Mouse (Mus musculus): ENCODE data around the gene Fyn.

The Fyn gene

GRCm38 (mm10) chr10:39412826-39413620 is 44.4 kb downstream of the Fyn start:
- peak; percentile 16 for DNase-seq (ENCODE audit: low spot score)

- no peak for DNase-seq (ENCODE audit: low spot score)
These were observed 45.4 kb downstream of the Fyn start for GRCm38 (mm10) chr10:39414068-39414467.

GRCm38 (mm10) chr10:39415586-39415985 is 46.9 kb downstream of the Fyn start:
- no peak for DNase-seq (ENCODE audit: low spot score)

- no peak for DNase-seq (ENCODE audit: low spot score)
These were observed 49.0 kb downstream of the Fyn start for GRCm38 (mm10) chr10:39417611-39418010.

GRCm38 (mm10) chr10:39418395-39418794 is 49.7 kb downstream of the Fyn start:
- DNase-seq (ENCODE audit: low spot score): peak; percentile 42

DNA sequence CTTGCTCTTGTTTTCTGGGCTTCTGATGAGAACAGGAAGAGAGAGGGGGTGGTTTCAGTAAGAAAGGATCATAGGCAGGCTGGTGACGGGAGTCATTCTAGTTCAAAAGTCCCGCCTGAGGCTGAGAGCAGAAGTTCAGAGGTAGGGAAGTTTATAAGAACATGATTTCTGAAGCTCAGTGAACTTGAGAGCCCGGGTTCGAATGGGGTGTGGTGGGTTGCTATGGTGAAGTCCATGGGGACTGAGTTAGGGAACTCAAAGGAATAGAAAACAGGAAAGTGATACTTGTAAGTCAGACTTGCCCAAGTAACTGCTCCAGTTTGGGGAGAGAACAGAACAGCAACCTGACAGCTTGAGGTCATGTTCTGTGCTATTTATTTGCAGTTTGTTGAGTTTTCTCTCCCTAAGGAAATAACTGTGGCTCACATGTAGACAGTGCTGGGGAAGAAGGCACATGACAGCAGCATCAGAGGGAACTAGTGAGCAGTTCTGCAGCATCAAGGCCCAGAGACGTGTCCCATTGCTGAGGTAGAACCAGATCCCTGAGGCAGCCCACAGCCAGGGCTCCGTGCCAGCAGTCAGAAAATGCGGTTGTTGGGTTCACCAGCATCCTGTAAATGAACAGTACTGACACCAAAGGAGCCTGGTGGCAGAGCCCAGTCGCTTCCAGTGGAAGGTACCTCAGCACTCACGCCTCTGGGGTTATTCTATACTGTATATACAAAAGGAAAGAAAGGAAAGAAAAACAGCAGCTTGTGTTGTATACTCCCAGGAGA is 52.4 kb downstream of the Fyn start:
- DNase-seq (ENCODE audit: low spot score): peak; percentile 82

GRCm38 (mm10) chr10:39421772-39422171 is 53.1 kb downstream of the Fyn start:
- DNase-seq (ENCODE audit: low spot score): no peak

- DNase-seq (ENCODE audit: low spot score): no peak
These were observed 56.0 kb downstream of the Fyn start for GRCm38 (mm10) chr10:39424643-39425042.

- DNase-seq (ENCODE audit: low spot score): no peak
These were observed 57.4 kb downstream of the Fyn start for GRCm38 (mm10) chr10:39426033-39426432.

DNA sequence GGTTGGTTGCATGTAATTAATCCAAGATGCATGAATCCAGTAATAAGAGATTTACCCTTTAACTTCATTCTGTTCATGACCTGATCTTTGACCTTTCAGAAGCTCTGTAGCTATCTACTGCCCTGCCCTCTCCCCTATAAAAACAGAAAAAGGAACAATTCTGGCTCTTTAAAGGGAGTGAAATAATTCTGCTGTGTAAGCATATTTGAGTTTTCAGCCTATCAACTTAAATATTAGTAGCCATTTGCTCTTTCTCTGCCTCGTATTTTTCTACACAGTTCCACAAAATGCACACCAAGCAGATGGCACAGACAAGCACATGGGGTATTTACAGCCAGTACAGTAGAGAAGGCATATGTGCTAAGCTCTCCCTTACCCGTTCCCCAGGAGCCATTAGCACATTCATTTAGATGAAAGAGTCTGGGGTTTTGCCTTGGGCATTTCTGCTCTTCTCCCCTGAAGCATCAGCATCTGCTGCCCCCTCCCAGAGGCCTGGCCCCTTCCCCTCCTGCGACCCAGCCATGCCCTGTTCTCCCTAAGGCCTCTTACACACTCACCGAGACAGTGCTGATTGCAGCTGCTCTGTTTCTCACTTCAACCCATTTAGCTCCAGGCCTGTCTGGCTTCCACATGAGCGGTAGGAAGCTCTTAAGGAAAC is 58.3 kb downstream of the Fyn start:
- no peak for DNase-seq (ENCODE audit: low spot score)

DNA sequence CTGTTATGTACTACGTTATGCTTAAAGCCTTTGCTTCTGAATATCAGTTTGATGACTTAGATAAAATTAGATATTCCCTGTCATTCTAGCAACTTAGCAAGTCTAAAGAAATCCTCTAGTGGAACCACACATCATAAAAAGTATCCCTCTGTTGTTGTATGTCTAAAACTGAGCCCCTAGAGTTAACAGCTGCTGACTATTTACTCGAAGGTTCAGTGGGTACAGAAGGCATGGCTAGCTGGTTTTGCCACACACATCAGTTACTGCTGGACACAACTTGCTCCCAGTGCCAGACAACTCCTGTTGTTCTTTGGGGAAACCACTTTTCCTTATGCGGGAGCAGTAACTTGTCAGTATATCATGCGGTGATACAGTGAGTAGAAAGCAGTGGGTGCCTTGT is 61.0 kb downstream of the Fyn start:
- DNase-seq (ENCODE audit: low spot score): no peak

DNA sequence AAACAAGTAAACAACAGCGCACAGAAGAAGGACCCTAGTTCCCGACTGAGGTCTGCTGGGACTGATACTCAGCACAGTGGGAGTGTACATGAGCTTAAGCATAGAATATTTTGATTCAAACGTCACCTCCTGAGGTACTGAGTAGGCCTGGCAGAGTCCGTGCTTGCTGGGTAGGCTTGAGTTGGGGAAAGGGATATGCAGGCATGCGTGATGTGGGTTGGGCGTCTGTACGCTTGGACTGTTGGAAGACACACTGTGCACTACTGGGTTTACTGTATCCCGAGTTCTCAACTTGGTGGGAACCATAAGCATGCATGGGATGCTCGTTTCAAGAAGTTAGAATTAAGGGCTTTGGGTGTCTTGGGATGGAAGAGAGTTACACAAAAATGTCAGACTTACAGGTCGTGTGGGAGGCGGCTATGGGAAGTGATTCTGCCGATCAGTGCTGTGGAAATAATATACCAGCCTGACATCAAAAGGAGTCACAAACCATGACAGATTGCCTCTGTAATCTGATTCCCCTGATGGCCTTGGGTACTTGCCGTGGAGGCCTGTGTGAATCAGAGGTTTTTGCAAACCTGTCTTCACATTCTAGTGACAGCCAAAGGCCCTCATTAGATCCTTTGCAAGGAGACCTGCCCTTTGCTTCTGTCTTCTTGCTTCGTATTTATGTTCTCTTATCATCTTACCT is 61.6 kb downstream of the Fyn start:
- DNase-seq (ENCODE audit: low spot score): no peak

DNA sequence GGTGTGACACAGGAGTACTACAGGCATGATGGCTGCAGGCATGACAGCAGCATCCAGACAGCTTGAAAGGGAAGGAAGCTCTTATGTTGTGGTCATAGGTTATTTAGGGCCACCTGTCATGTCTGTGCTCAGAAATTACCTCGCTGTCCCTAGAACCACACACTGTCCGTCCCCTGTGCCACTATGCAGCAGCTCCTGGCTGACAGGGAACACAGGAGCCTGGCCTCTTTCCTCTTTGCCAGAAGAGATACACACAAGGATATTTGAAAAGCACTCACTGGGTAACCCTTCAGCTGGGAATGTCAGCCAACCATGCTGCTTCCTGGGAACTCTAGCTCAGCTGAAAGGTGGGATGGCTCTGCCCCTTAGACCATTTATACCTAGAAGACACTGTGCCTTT is 62.6 kb downstream of the Fyn start:
- DNase-seq (ENCODE audit: low spot score): no peak

- DNase-seq (ENCODE audit: low spot score): no peak
These were observed 64.3 kb downstream of the Fyn start for GRCm38 (mm10) chr10:39432648-39433568.

DNA sequence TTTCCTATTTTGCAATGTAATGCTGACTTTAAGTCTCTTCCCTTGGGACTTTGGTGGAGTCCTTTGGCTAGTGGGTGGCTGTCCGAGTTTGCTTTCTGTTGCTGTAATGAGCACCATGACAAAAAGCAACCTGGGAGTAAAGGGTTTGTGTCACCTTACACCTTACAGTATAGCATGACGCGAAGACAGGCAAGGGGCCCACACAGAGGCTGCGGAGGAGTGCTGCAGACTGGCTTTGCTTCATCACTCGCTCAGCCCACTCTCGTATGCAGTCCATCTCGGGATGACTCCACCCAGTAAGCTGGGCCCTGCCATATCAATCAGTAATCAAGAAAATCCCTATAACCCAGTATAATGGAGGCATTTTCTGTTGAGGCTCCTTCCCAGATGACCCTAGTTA is 65.2 kb downstream of the Fyn start:
- no peak for DNase-seq (ENCODE audit: low spot score)

DNA sequence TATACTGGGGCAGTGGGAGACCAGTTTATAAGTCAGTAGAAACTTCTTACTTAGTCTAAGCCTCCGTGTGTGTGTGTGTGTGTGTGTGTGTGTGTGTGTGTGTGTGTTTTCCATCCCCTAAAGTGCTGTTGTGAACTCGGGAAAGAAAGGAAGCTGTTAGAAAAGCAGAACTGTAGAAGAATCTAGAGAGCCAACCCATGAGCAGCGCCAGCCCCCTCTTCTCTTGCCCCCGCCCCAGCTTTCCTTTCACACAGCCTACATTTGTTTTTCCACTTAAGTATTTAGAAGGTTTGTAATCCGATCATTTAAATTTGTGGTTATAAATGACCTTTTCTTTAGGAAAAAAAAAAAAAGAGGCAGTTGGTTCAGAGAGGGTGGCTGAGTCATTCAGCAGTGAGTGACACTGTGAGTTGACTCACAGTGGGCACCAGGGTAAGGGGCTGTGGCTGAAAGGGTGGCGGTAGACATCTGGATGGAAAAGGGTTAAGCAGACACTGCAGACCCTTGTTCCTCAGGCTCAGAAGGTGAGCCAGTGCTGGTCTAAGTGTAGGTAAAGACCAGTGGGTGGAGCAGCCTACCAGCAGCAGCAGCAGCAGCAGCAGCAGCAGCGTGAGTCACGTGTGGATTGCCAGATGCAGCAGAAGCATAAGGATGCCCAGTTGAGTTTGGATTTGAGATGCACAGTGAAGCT is 66.2 kb downstream of the Fyn start:
- DNase-seq (ENCODE audit: low spot score): no peak

- no peak for DNase-seq (ENCODE audit: low spot score)
These were observed 70.2 kb downstream of the Fyn start for GRCm38 (mm10) chr10:39438905-39439304.

DNA sequence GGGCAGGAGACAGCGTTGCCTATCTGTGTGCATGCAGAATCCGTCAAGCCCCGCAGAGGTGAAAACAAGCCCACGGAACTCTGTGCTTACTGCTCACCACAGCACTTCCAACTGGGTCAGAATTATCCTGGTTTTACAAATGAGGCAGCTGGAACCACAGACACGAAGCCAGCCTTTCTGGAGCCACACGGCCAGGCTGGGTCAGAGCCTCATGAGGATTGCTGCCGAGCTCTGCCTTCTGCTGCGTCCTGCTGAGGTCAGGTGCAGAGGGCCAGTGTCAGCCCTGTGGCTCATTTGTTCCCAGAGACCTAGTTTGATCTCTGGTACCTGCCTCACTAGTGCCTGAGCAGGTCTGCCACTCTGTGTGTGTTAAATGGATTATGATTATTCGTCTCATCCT is 71.9 kb downstream of the Fyn start:
- DNase-seq (ENCODE audit: low spot score): no peak

- DNase-seq (ENCODE audit: low spot score): no peak
These were observed 73.0 kb downstream of the Fyn start for GRCm38 (mm10) chr10:39441636-39442035.

DNA sequence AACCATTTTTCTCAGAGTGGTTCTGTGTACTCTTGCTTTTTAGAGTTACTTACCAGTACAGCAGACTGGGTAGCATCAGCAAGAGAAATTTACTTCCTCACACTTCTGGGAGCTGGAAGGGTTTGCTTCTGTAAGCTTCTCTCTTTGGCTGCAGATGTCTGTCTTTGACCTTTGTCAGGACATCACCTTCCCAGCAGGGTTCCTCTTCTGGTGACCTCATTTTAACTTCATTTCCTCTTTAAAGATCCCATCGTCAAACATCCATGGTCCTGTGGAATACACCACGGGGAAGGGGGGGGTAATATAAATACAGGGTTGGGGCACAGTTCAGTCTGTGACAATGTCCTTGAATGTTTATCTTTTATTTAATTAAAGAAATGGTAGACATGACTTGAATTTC is 74.5 kb downstream of the Fyn start:
- no peak for DNase-seq (ENCODE audit: low spot score)

- no peak for DNase-seq (ENCODE audit: low spot score)
These were observed 75.3 kb downstream of the Fyn start for GRCm38 (mm10) chr10:39443947-39444346.
